Mouse (Mus musculus): ENCODE measurements at regions not wholly inside any gene's neighbourhood (a gene's known extent, or its start where the extent isn't known, plus 50 kb on each side); places are given as distances from the start of the nearest gene placed in this dataset.

DNA sequence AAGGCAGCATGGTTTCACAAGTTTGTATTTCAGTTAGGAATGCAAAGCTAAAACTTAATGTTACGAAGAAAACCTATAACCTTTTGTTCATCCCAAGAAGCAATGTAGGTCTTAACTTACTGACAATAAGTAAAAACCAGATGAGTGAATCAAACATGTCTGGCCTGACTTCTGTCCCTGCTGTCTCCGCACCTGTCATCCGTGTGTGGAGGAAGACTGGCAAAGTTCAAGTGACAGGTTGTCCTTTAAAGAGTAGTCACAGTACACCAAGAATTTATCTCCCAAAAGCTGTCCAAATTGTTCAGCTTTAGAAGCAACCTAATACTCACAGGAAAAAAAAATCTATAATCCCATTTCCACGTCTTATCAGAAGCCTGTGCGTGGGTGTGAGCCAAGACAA is 146.3 kb upstream of the Gm10181 start:
- DNase-seq (ENCODE audit: low spot score): no peak

DNA sequence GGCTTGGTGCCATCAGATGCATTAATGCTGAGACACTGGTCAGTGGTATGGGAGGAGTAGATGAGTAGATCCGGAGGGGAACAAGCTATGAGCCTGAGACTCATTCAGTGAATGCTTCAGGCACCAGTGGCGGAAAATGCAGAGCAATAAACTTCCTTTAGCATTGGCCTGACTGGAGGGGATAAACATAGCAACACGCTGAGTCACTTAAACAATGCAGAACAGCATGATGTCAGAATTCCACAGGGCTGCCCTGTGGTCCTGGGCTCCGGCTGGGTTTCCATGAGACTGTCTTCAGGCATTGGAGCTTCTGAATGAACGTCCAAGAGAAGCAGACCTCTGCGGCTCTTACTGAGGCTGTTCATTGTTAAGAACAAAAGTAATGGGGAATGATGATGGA is 145.4 kb upstream of the Gm10181 start:
- DNase-seq (ENCODE audit: low spot score): no peak

DNA sequence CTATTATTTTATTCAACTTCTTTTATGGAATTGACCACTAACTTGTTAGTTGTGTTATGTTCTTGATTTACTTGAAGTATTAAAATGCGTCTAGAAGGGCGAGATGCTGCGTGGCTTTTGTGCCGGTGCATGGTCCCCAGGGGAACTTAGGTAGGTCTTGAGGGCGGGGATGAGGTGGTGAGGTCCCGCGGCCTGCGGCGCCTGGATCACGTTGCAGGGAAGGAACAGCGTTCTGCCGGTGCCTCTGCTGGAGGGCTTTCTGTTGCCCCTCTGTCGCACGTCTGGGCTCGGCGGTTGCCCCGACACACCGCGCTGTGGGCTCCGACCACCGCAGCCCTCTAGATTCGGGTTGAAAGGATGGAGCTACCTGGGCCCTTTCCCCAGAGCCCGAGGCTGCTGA is 136.7 kb upstream of the Gm10181 start:
- DNase-seq (ENCODE audit: low spot score): no peak

DNA sequence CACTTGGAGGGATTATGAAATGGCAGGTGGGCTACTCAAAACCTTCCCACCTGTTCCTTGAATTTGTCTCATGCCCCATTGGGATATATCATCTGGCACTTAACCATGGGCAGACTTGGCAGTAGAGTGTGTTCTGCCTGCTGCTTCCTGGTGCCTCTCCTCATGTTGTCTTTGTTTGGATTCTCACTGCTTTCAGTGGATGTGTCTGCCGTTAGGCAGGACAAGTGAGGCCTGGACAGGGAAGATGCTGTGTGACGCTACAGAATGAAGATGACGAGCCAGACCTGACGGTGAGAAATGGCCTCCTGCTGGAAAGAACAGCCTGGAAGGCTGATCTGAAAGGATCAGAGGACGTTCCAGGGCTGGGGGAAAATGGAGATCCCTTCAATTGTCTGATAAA is 133.6 kb upstream of the Gm10181 start:
- no peak for DNase-seq (ENCODE audit: low spot score)

DNA sequence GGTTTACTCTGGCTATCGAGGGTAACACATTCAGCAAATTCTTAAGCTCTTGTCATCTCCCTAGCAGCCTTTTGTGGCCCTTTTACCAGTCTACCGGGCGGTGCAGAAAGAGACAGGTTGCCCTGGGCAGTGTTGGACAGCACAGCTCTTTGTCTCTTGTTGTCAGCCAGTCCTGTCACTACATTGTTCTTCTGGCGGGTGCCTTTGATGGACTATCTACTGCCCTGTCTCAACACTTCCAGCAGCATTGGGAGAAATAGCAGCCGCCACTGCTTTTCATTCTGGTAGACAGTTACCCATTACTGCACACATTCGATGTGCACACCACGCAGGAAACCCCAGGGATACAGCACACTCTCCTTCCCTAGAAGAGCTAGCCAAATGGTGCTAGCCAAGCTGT is 132.7 kb upstream of the Gm10181 start:
- DNase-seq (ENCODE audit: low spot score): no peak

DNA sequence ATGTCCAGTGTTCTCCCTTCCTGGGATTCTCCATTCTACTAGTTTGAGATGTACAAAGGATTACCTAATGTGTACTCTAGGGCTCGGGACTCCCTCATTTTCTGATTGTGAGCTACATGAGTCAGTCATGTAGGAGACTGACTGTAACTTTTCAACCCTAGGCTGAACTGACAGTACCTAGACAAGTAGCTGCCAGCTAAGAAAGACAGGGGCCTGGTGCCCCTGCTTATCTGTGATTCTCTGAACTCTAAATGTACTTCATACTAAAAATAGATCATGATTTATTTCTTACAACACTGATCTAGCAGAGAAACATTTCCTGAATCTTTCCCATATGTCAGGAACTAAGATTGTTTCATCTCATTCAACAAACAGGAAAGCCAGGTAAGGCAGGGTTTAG is 125.9 kb upstream of the Gm10181 start:
- DNase-seq (ENCODE audit: low spot score): no peak

DNA sequence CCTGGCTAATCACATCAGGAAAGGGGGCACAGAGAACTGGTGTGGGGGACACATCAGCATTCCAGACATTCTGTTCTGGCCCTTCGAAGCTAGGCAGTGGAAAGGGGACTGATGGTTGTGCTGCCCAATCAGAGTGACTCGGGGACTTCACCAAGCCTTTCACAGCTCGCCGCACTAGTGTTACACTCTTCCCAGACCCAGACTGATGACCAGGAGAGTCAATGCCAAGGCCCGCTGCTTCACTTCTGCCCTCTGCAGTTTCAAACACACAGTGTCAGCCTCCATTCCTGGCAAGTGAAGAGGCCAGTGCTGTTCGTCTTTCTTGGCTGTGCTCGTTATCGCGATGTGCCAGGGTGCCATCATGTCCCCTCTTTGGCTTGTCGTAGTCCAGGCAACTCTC is 121.7 kb upstream of the Gm10181 start:
- no peak for DNase-seq (ENCODE audit: low spot score)

DNA sequence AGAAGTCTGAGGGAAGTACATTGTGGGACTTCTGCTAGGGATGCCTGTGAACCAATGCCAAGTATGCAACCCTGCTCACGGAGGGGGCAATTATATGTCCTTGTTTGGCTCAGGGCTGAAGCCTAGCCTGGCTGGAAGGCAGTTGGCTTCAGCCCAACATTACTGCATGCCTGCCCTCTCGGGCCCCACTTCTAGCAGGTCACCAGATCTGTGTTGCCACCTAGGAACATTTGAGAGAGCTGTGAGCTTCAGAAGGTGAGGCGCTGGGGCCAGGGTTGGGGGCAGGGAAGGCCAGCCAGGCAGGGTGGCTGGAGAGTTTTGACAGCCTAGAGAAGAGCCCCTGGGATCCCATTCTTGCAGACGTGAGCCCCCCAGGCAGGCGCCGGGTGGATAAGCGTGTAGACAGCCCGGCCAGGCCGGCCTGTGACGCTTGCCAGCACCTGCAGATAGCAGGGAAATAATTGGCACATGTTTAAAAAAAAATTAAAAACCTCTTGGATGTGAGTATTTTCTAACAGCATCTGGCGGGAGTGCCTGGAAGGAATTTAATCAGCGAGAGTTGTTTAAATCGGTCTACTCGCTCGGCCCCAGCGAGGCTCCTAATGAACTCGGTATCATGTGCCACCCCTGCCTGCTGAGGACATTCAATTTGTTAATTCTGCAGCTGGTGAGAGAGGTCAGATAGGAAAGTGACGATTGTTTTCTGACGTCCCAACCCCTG is 115.0 kb upstream of the Gm10181 start:
- DNase-seq (ENCODE audit: low spot score): peak; percentile 7

DNA sequence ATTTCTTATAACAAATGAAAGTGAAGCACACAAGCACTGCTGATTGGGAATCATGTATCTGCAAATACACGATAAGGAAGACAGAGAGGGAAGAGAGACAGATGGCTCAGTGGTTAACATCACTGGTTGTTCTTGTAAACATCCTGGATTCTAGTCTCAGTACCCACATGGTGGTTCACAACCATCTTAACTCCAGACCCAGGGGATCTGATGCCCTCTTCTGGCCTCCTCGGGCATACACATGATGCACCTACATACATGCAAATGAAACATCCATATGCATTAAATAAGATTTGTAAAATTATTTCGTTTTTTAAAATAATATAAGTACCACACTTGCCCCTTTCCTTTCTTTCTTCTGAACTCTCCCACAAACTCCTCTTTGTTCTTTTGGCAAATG is 106.4 kb upstream of the Gm10181 start:
- no peak for DNase-seq (ENCODE audit: low spot score)

- no peak for DNase-seq (ENCODE audit: low spot score)
Measured at GRCm38 (mm10) chr9:24994491-24994890, 94.7 kb upstream of the Gm10181 start.

GRCm38 (mm10) chr9:25021095-25021691 is 68.0 kb upstream of the Gm10181 start:
- no peak for DNase-seq (ENCODE audit: low spot score)

- DNase-seq (ENCODE audit: low spot score): no peak
Measured at GRCm38 (mm10) chr9:25022439-25022838, 66.8 kb upstream of the Gm10181 start.

DNA sequence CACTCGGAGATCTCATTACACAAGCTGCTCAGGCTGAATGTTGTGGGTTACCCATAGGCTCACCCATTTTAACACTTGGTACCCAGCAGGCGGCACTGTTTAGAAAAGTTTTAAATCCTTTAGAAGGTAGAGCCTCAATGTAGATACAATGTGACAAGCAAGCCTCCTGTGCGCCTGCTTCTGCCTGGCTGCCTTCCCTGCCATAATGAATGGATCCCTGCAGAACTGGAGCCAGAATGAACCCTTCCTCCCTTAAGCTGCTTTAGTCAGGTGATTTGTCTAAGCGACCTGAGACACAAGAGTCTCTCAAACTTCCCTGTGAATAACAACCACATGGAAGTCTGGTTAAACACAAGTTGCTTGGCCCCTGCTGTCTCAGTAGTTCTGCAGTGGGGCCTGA is 64.7 kb upstream of the Gm10181 start:
- DNase-seq (ENCODE audit: low spot score): no peak

DNA sequence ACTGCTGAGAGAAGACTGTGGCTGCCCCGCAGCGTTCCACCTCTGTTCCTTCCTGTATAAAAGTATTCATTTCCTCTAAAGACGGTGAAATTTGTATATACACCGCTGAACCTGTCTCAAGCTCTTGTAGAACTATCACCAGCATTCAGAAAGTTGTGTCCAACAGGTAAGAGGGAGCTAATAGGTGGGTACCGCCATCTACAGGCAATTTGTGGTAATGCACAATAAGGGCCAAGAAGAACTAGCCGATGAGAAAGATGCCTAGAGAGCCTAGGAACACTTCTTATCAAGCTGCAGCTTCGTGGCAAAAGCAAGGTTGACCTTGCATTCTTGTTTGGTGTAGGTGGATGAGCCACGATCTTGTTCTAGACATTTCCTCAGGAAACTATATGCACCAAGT is 61.6 kb upstream of the Gm10181 start:
- DNase-seq (ENCODE audit: low spot score): peak; percentile 60

- no peak for DNase-seq (ENCODE audit: low spot score)
Measured at GRCm38 (mm10) chr9:25028305-25028704, 60.9 kb upstream of the Gm10181 start.

- DNase-seq (ENCODE audit: low spot score): no peak
Measured at GRCm38 (mm10) chr9:25031466-25031865, 57.8 kb upstream of the Gm10181 start.
